Mouse (Mus musculus) CD4-positive naive resting alpha-beta T cell, adult 57 days (primary cell): Measurements from ENCODE around the gene Mybbp1a. TPM values are rescaled to one million over a fixed set of nuclear protein-coding genes. Genes with fewer than 3 reads are reported as not detected.

Experiments
- total RNA-seq: library from RNA; stranded (reverse); gene quantifications from one replicate; pipeline ENCODE4 v1.2.4, GENCODE M21; 2023

Mybbp1a gene
- total RNA-seq = 165 TPM

DNA sequence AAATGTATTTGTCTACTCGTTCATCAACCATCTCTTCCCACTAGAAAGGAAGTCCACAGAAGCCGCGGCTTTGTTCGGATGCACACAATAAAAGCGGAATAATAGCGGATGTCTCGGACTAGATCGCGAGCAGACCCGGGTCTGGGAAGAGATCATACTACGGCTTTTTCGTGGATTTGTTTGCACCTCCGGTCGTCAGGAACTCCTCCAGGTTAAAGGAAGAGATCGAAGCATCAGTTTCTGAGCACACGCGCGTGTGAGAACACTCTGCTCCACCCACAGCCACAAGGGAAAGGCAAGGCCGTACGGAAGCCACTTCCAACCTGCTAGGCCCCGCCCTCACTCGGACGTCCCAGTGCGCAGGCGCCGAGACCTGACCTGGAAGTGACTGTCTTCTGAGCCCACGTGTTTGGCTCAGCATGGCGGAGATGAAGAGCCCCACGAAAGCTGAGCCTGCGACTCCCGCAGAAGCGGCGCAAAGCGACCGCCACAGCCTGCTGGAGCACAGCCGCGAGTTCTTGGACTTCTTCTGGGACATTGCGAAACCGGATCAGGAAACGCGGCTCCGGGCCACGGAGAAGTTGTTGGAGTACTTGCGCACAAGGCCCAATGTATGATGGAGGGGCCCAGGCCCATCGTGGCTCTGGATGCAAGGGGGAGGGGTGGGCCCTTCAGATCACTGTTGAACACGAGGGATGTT, at the start of gene Mybbp1a:
Mybbp1a (plus strand) TSS at position 391 of the 700 bp plus-strand sequence.

DNA sequence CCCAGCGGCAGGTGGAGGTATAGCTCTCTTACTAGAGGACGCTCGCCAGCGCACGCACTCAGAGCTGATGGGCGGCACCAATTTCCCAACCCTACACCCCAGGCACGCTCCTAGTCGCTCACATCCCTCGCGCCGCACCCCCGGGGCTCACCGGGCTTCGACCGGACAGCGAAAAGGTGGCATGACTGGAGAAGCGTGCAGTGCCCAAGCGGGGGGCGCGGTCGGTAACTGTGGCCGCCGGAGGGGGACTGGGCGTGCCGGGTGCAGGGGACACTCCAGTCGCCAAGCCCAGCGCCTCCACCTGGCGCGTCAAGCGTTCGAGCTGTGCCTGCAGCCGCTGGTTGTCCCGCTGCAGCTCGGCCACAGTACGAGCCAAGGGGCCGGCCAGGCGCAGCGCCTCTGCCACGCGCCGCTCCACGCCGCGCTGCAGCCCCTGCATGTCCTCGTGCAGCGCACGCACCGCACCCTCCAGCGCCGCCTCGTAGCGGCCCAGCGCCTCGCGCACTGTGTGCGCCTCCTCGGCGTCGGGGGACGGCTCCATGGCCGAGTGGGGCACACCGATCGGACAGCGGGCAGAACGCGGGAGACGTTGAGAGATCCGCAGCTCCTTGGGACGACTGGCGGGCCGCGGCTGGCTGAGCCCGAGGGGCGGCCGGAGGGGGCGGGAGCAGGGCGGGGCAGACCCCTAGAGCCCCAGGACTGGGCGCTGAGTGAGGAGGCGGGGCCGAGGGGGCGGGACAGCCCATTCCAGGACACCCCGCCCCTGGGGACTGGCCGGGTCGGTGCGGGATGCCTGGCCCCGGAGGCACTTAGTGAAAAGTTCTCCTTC, 29.8 kb upstream of the Mybbp1a start, which contains the start of gene Smtnl2:
Smtnl2 (minus strand) TSS at position 621 of the 829 bp plus-strand sequence.

DNA sequence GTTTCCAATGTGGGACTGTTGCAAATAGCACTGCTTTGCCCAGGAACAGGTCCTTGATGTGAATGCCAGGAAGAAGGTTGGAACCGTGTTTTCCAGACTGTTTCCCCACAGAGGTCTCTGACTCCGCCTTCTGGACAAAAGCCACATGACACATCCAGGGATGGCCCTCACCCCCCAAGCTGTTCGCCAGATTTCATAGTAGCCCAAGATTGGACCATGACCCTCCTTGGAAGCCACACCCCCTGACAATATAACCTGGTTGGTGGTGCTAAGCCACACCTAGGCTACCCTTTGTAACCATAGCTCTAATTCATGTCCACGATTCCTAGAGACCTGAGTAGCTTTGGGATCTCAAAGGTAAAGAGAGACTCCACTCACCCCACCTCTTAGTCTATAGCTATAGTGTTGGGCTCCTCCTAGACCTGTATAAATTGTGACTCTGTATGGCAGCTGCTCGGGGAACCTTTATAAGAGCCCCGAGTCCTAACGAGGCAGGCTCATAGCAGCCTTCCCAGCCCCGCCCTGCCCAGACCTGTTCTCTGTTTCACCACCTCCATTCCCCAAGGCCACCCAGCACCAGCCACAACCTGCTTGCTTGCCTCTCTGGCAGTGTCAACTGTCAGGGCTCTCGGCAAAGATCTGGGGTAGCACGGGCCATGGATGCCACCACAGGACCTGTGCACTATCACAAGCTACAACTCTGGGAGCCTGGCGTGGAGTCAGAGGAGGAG, 6.0 kb upstream of the Mybbp1a start, which contains the start of gene Ggt6:
Ggt6 (plus strand) TSS at position 564 of the 731 bp plus-strand sequence.

DNA sequence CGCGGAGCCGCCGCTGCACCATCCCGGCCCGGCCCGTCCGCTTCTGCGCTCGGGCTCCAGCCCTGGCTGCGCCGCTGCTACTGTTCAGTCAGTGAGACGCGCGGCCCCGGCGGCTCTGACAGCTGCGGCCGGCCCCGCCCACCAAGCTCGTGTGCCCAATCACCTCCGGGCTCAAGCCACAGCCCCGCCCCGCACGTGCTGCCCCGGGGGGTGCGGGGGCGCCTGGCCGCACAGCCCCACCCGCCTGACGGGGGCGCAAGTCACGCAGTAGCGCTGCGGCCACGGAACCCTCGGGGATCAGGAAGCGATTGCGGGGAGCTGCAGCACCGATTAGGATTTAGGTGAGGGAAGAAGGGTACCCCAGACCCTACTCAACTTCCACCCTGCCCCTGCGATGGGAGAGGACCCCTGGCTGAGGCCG, 48.7 kb downstream of the Mybbp1a start, which contains the start of gene Spns2:
Spns2 (minus strand) TSS at position 24 of the 421 bp plus-strand sequence.

Other genes with a start within 250 kb of the Mybbp1a start
- gene Gm43951, start 234.5 kb upstream of the Mybbp1a start, total RNA-seq = 0.65 TPM
- gene 4933427D14Rik, start 233.9 kb upstream of the Mybbp1a start, total RNA-seq = 14.9 TPM
- 29.9 TPM for gene Txndc17, start 233.8 kb upstream of the Mybbp1a start, total RNA-seq
- gene Med31, start 225.8 kb upstream of the Mybbp1a start, total RNA-seq = 15.7 TPM
- gene Slc13a5, start 174.1 kb upstream of the Mybbp1a start, total RNA-seq = not detected
- gene Xaf1, start 139.7 kb upstream of the Mybbp1a start, total RNA-seq = 46.3 TPM
- 1.0 TPM for gene Fbxo39, start 126.9 kb upstream of the Mybbp1a start, total RNA-seq
- not detected for gene Tekt1, start 78.9 kb upstream of the Mybbp1a start, total RNA-seq
- gene Smtnl2, start 29.6 kb upstream of the Mybbp1a start, total RNA-seq = not detected
- gene Ggt6, start 5.8 kb upstream of the Mybbp1a start, total RNA-seq = not detected
- gene Spns2, start 48.5 kb downstream of the Mybbp1a start, total RNA-seq = 2.0 TPM
- gene Spns3, start 109.2 kb downstream of the Mybbp1a start, total RNA-seq = 1.4 TPM
- 42.2 TPM for gene Ube2g1, start 165.9 kb downstream of the Mybbp1a start, total RNA-seq
- 66.6 TPM for gene Ankfy1, start 248.7 kb downstream of the Mybbp1a start, total RNA-seq